Mouse (Mus musculus): ENCODE results near the gene Myom1. TPM values are rescaled to one million over a fixed set of nuclear protein-coding genes. Genes with fewer than 3 reads are reported as not detected.

Gene Myom1
- polyA plus RNA-seq, 1 experiment = 2.4 TPM

- no peak for TF ChIP-seq POLR2A (IDR thresholded peaks at IDR 0.05; ENCODE audit: borderline replicate concordance, insufficient read depth, low read length)
- no peak for TF ChIP-seq CTCF (IDR thresholded peaks at IDR 0.05; ENCODE audit: borderline replicate concordance, insufficient read depth, low read depth, low read length)
- no peak overlapping the region for H3K4me3 ChIP-seq (replicated peaks; ENCODE audit: insufficient read depth, low read depth, low read length)
- H3K27me3 ChIP-seq (ENCODE audit: control insufficient read depth, insufficient read depth, low read length) = no peaks in the 10 kb centered on the region
- WGBS = 17% methylated on average over 9 of the region's 9 CpGs
- no peaks in the 10 kb centered on the region; the same call in 1 of the 2 replicates for H3K4me1 ChIP-seq (ENCODE audit: control insufficient read depth, insufficient read depth, low read length)
- H3K27ac ChIP-seq (ENCODE audit: insufficient read depth, low read length) = no peak overlapping the region
- no peak for DNase-seq
These were observed 127.2 kb downstream of the Myom1 start for GRCm38 (mm10) chr17:71129489-71130261.

GRCm38 (mm10) chr17:71132221-71132620 is 129.8 kb downstream of the Myom1 start:
- TF ChIP-seq POLR2A (IDR thresholded peaks at IDR 0.05; ENCODE audit: borderline replicate concordance, insufficient read depth, low read length) = no peak
- no peak for TF ChIP-seq CTCF (IDR thresholded peaks at IDR 0.05; ENCODE audit: borderline replicate concordance, insufficient read depth, low read depth, low read length)
- H3K4me1 ChIP-seq (ENCODE audit: control insufficient read depth, insufficient read depth, low read length) = no peaks in the 10 kb centered on the region; the same call in 1 of the 2 replicates
- DNase-seq = no peak
- H3K4me3 ChIP-seq (replicated peaks; ENCODE audit: insufficient read depth, low read depth, low read length) = no peak overlapping the region
- no peaks in the 10 kb centered on the region for H3K27me3 ChIP-seq (ENCODE audit: control insufficient read depth, insufficient read depth, low read length)
- H3K27ac ChIP-seq (ENCODE audit: insufficient read depth, low read length) = no peak overlapping the region

GRCm38 (mm10) chr17:71132856-71133439 is 130.5 kb downstream of the Myom1 start:
- H3K27ac ChIP-seq (ENCODE audit: insufficient read depth, low read length) = no peak overlapping the region
- no peak overlapping the region for H3K4me3 ChIP-seq (replicated peaks; ENCODE audit: insufficient read depth, low read depth, low read length)
- no peak for DNase-seq
- no peaks in the 10 kb centered on the region for H3K27me3 ChIP-seq (ENCODE audit: control insufficient read depth, insufficient read depth, low read length)
- no peaks in the 10 kb centered on the region for H3K4me1 ChIP-seq (ENCODE audit: control insufficient read depth, insufficient read depth, low read length)
- TF ChIP-seq POLR2A (IDR thresholded peaks at IDR 0.05; ENCODE audit: borderline replicate concordance, insufficient read depth, low read length) = no peak
- no peak for TF ChIP-seq CTCF (IDR thresholded peaks at IDR 0.05; ENCODE audit: borderline replicate concordance, insufficient read depth, low read depth, low read length)
- 88% methylated on average over 11 of the region's 11 CpGs for WGBS

GRCm38 (mm10) chr17:71134441-71134955 is 132.1 kb downstream of the Myom1 start:
- H3K27me3 ChIP-seq (ENCODE audit: control insufficient read depth, insufficient read depth, low read length) = no peaks in the 10 kb centered on the region
- H3K4me1 ChIP-seq (ENCODE audit: control insufficient read depth, insufficient read depth, low read length) = no peaks in the 10 kb centered on the region
- 72% methylated on average over 3 of the region's 3 CpGs for WGBS
- no peak for TF ChIP-seq CTCF (IDR thresholded peaks at IDR 0.05; ENCODE audit: borderline replicate concordance, insufficient read depth, low read depth, low read length)
- H3K27ac ChIP-seq (ENCODE audit: insufficient read depth, low read length) = no peak overlapping the region
- no peak overlapping the region for H3K4me3 ChIP-seq (replicated peaks; ENCODE audit: insufficient read depth, low read depth, low read length)
- no peak for DNase-seq

- no peak for DNase-seq
- H3K4me1 ChIP-seq (ENCODE audit: control insufficient read depth, insufficient read depth, low read length) = no peaks in the 10 kb centered on the region
- no peaks in the 10 kb centered on the region for H3K27me3 ChIP-seq (ENCODE audit: control insufficient read depth, insufficient read depth, low read length)
- H3K4me3 ChIP-seq (replicated peaks; ENCODE audit: insufficient read depth, low read depth, low read length) = no peak overlapping the region
- WGBS = 80% methylated on average over 5 of the region's 5 CpGs
- no peak overlapping the region for H3K27ac ChIP-seq (ENCODE audit: insufficient read depth, low read length)
- no peak for TF ChIP-seq CTCF (IDR thresholded peaks at IDR 0.05; ENCODE audit: borderline replicate concordance, insufficient read depth, low read depth, low read length)
- no peak for TF ChIP-seq POLR2A (IDR thresholded peaks at IDR 0.05; ENCODE audit: borderline replicate concordance, insufficient read depth, low read length)
These were observed 132.7 kb downstream of the Myom1 start for GRCm38 (mm10) chr17:71135108-71135507.

GRCm38 (mm10) chr17:71135866-71136265 is 133.4 kb downstream of the Myom1 start:
- DNase-seq = no peak
- WGBS = 59% methylated on average over 5 of the region's 5 CpGs
- H3K27ac ChIP-seq (ENCODE audit: insufficient read depth, low read length) = no peak overlapping the region

GRCm38 (mm10) chr17:71136384-71137333 is 134.2 kb downstream of the Myom1 start:
- Histone ChIP-seq H3K4me3 (replicated peaks; ENCODE audit: insufficient read depth, low read depth, low read length) (no peak overlapping the region), H3K27ac (ENCODE audit: insufficient read depth, low read length) (no peak overlapping the region)
- WGBS = 86% methylated on average over 16 of the region's 16 CpGs

More at GRCm38 (mm10) chr17:71135866-71136265, 133.4 kb downstream of the Myom1 start:
- H3K4me3 ChIP-seq (replicated peaks; ENCODE audit: insufficient read depth, low read depth, low read length) = no peak overlapping the region
- H3K27me3 ChIP-seq (ENCODE audit: control insufficient read depth, insufficient read depth, low read length) = no peaks in the 10 kb centered on the region
- TF ChIP-seq CTCF (IDR thresholded peaks at IDR 0.05; ENCODE audit: borderline replicate concordance, insufficient read depth, low read depth, low read length) (no peak), POLR2A (IDR thresholded peaks at IDR 0.05; ENCODE audit: borderline replicate concordance, insufficient read depth, low read length) (no peak)
- H3K4me1 ChIP-seq (ENCODE audit: control insufficient read depth, insufficient read depth, low read length) = no peaks in the 10 kb centered on the region

More at GRCm38 (mm10) chr17:71136384-71137333, 134.2 kb downstream of the Myom1 start:
- Histone ChIP-seq H3K27me3 (ENCODE audit: control insufficient read depth, insufficient read depth, low read length) (no peaks in the 10 kb centered on the region), H3K4me1 (ENCODE audit: control insufficient read depth, insufficient read depth, low read length) (no peaks in the 10 kb centered on the region)
- no peak for DNase-seq
- TF ChIP-seq CTCF (IDR thresholded peaks at IDR 0.05; ENCODE audit: borderline replicate concordance, insufficient read depth, low read depth, low read length) = no peak
- no peak for TF ChIP-seq POLR2A (IDR thresholded peaks at IDR 0.05; ENCODE audit: borderline replicate concordance, insufficient read depth, low read length)

Measured in cerebellum, adult 2 months (tissue).